Mouse (Mus musculus) liver, adult 2 months (tissue): ENCODE results near the gene Pkp2.
A peak's percentile ranks its signal among the peaks of the same experiment; 100 is the strongest.

Experiments
- CTCF ChIP-seq: fragments of 200-500 bp; IDR thresholded peaks from 2 replicates; pipeline ENCODE4 v1.5.1; 2011; ENCODE audit warnings: low read depth, low read length, control low read depth
- POLR2A ChIP-seq: fragments of 200-500 bp; IDR thresholded peaks from 2 replicates; pipeline ENCODE4 v1.6.1; 2011; ENCODE audit warnings: low read length, control low read depth; ENCODE audit not compliant: insufficient read depth; ENCODE audit errors: extremely low read depth

GRCm38 (mm10) chr16:16197374-16197773, 15.7 kb upstream of the Pkp2 start:
- TF ChIP-seq POLR2A (no peak), CTCF (peak; percentile 9; the same call in 1 of the 2 replicates)
